In the genomic region with DNA sequence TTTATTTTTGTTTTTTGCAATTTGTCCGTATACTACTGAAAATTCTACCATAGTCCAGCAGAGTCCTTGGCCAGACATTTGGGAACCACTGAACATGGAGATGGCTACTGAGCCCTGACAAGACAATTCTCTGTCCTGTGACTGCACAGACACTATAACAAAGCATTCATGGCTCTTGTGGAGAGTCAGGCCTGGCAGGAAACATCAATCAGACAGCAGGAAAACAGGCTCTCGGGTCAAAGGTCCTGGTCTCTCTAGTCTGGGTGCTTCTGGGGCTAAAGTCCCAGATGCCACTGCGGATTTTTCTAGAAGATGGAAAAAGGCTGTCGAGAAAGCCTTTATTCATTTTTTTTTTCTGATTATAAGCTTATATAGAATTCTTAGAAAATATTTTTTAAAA, we compare ENCODE assay signal across 16 mouse cellular contexts. TPM values are rescaled to one million over a fixed set of nuclear protein-coding genes. Genes with fewer than 3 reads are reported as not detected.
A peak's percentile ranks its signal among the peaks of the same experiment; 100 is the strongest.
DNase-seq lines count a peak whose midpoint lies in the region; ATAC-seq lines count a peak whose summit lies in the region.
"Had no signal": no experiment of that assay in that cellular context is flagged by ENCODE, and none has a peak within 500 bp of the region (broad histone marks: within the 10 kb centered on the region; RNA-seq: fewer than 3 reads in every experiment).

No protein-coding gene starts in this region.

- ATAC-seq in kidney, embryonic 16.5 days (ENCODE audit: low FRiP score, low TSS enrichment): no peak
- ATAC-seq in midbrain, embryonic 14.5 days (ENCODE audit: low FRiP score, low TSS enrichment): no peak
- no peak for ATAC-seq in monocyte, adult 5-6 weeks (replicated peaks; ENCODE audit: insufficient number of reproducible peaks, low FRiP score, low TSS enrichment, poor library complexity, severe bottlenecking)
- ATAC-seq: forebrain, embryonic 13.5 days; intestine, embryonic 16.5 days had no signal

- no peaks in the 10 kb centered on the region for H3K9me3 ChIP-seq in kidney, embryonic 16.5 days (ENCODE audit: low read length)
- no peaks in the 10 kb centered on the region for H3K9me3 ChIP-seq in midbrain, embryonic 10.5 days (replicated peaks)
- no peaks in the 10 kb centered on the region for H3K9me3 ChIP-seq in midbrain, embryonic 14.5 days (ENCODE audit: control insufficient read depth, low read length)
- H3K9me3 ChIP-seq: forebrain, embryonic 13.5 days; lung, embryonic 15.5 days had no signal

- H3K4me2 ChIP-seq in kidney, embryonic 16.5 days (replicated peaks; ENCODE audit: low read depth, low read length): no peak overlapping the region
- no peak overlapping the region for H3K4me2 ChIP-seq in midbrain, embryonic 14.5 days (ENCODE audit: low read length)
- H3K4me2 ChIP-seq: forebrain, embryonic 13.5 days; hindbrain, embryonic 14.5 days; lung, embryonic 15.5 days had no signal

- 42% methylated on average over 4 of the region's 4 CpGs for WGBS in kidney, embryonic 16.5 days
- 26% methylated on average over 4 of the region's 4 CpGs for WGBS in midbrain, embryonic 10.5 days
- 21% methylated on average over 4 of the region's 4 CpGs for WGBS in midbrain, embryonic 14.5 days

- peaks cover 17% of the 10 kb centered on the region for H3K4me1 ChIP-seq in kidney, embryonic 16.5 days (ENCODE audit: insufficient read depth, low read length)
- H3K4me1 ChIP-seq in midbrain, embryonic 10.5 days: peaks cover 70% of the 10 kb centered on the region
- peaks cover 4% of the 10 kb centered on the region; the same call in 1 of the 2 replicates for H3K4me1 ChIP-seq in midbrain, embryonic 14.5 days (ENCODE audit: control insufficient read depth, insufficient read depth, low read length)

- DNase-seq in kidney, adult 11 months: peak; percentile 67
- DNase-seq in midbrain, embryonic 10.5 days (ENCODE audit: low spot score): peak; percentile 54
- DNase-seq in midbrain, embryonic 14.5 days: no peak
- DNase-seq in embryo, embryonic 9.5 days (ENCODE audit: extremely low spot score): peak; percentile 67
- peak; percentile 86 for DNase-seq in mesoderm, embryonic 11.5 days (ENCODE audit: low read depth, low spot score)
- no peak for DNase-seq in spleen, postnatal 36 days (ENCODE audit: low spot score in 2 of 2)
- DNase-seq: B cell, adult 2 months; cerebellum, adult 9-10 months; gastrocnemius, postnatal 14 days had no signal

- no peak overlapping the region for H3K27ac ChIP-seq in kidney, embryonic 16.5 days (ENCODE audit: low read length)
- no peak overlapping the region for H3K27ac ChIP-seq in midbrain, embryonic 10.5 days (replicated peaks)
- H3K27ac ChIP-seq in midbrain, embryonic 14.5 days (replicated peaks; ENCODE audit: low read depth, low read length): no peak overlapping the region
- H3K27ac ChIP-seq: forebrain, embryonic 13.5 days; hindbrain, embryonic 14.5 days; lung, embryonic 15.5 days had no signal

- H3K36me3 ChIP-seq in kidney, embryonic 16.5 days (ENCODE audit: insufficient read depth, low read length): no peaks in the 10 kb centered on the region
- no peaks in the 10 kb centered on the region for H3K36me3 ChIP-seq in midbrain, embryonic 10.5 days
- no peaks in the 10 kb centered on the region for H3K36me3 ChIP-seq in midbrain, embryonic 14.5 days (ENCODE audit: control insufficient read depth, insufficient read depth, low read length)
- H3K36me3 ChIP-seq: lung, embryonic 15.5 days had no signal

- H3K9ac ChIP-seq in kidney, embryonic 16.5 days (replicated peaks; ENCODE audit: low read length): no peak overlapping the region
- H3K9ac ChIP-seq in midbrain, embryonic 14.5 days (replicated peaks; ENCODE audit: low read length): no peak overlapping the region
- H3K9ac ChIP-seq: forebrain, embryonic 13.5 days; hindbrain, embryonic 14.5 days; lung, embryonic 15.5 days had no signal

- H3K4me3 ChIP-seq in kidney, embryonic 16.5 days (ENCODE audit: low read length): no peak overlapping the region
- no peak overlapping the region for H3K4me3 ChIP-seq in midbrain, embryonic 10.5 days
- H3K4me3 ChIP-seq in midbrain, embryonic 14.5 days (replicated peaks; ENCODE audit: low read depth, low read length): no peak overlapping the region
- H3K4me3 ChIP-seq: forebrain, embryonic 13.5 days; lung, embryonic 15.5 days had no signal

- H3K27me3 ChIP-seq in kidney, embryonic 16.5 days (ENCODE audit: insufficient read depth, low read length): no peaks in the 10 kb centered on the region
- peaks cover 16% of the 10 kb centered on the region for H3K27me3 ChIP-seq in midbrain, embryonic 10.5 days (ENCODE audit: low read depth, poor library complexity, severe bottlenecking)
- H3K27me3 ChIP-seq in midbrain, embryonic 14.5 days (ENCODE audit: control insufficient read depth, insufficient read depth, low read length): no peaks in the 10 kb centered on the region
- H3K27me3 ChIP-seq: forebrain, embryonic 13.5 days; lung, embryonic 15.5 days had no signal

RNA-seq across cellular contexts. Expression of a gene that starts 3.6 kb away (rescaled TPM):
- 52.5 and 62.0 TPM in 2 replicates for polyA plus RNA-seq in kidney, embryonic 16.5 days (2015; fragmentation: Nextera tagmentation; extraction: Ambion mirVana)
- polyA plus RNA-seq in midbrain, embryonic 10.5 days (2016; fragmentation: Nextera tagmentation; extraction: Ambion mirVana): 20.9 and 24.5 TPM in 2 replicates
- polyA plus RNA-seq in midbrain, embryonic 14.5 days (2014; fragmentation: Nextera tagmentation; extraction: Ambion mirVana): 6.2 and 7.6 TPM in 2 replicates
- total RNA-seq in monocyte, adult 5-6 weeks (2017): not detected in 3 replicates

RNA-seq across cellular contexts. Expression of a gene that starts 53.9 kb away (rescaled TPM):
- 6.4 and 7.3 TPM in 2 replicates for polyA plus RNA-seq in kidney, embryonic 16.5 days (2015; fragmentation: Nextera tagmentation; extraction: Ambion mirVana)
- polyA plus RNA-seq in midbrain, embryonic 10.5 days (2016; fragmentation: Nextera tagmentation; extraction: Ambion mirVana): 59.1 and 72.3 TPM in 2 replicates
- 18.4 and 20.0 TPM in 2 replicates for polyA plus RNA-seq in midbrain, embryonic 14.5 days (2014; fragmentation: Nextera tagmentation; extraction: Ambion mirVana)
- total RNA-seq in monocyte, adult 5-6 weeks (2017): not detected in 3 replicates
- total RNA-seq: megakaryocyte progenitor cell, adult 5-6 weeks had no signal

Comparison
In these comparisons a context has a peak if more than half of its experiments do, and no peak if none do; other contexts are left out.
1. DNase-seq: peak in kidney, adult 11 months (single experiment), midbrain, embryonic 10.5 days (single experiment), embryo, embryonic 9.5 days (single experiment) and mesoderm, embryonic 11.5 days (single experiment); none in midbrain, embryonic 14.5 days (single experiment) and spleen, postnatal 36 days (0 of 2).